Mouse (Mus musculus) right cerebral cortex, postnatal 10 days (tissue): ENCODE data around the gene Kcnd2.

ENCODE experiments used
- DNase-seq, 2 experiments: peaks; one replicate each; pipeline ENCODE4 v3.0.0; 2021; ENCODE audit warnings: low spot score in 2 of 2

Kcnd2 gene

DNA sequence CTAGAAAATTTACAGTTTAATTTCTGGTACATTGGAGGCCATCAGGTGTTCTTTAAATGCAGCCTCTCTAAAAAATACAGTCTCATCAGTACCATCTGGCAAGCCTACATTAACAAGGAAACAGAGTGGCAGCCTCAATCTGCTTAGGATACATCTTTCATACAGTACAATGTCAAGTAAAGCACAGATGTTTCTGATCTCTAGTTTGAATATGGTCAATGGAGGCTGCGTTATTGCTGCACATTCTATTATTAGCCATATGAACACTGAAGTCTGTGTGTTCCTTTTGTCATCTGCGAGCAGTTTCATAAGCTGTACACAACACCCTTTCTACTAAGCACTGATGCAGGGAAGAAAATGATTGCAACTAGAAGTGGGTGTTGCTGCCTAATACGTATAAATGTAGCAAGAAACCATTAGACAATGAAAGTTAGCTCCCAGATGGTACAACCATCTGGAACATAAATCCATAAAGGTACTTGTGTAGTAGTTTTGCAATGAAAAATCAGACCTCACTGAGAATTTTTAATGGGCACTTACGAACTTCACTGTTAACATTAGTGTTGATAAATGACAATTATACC, 209.0 kb downstream of the Kcnd2 start:
- no peak for DNase-seq

DNA sequence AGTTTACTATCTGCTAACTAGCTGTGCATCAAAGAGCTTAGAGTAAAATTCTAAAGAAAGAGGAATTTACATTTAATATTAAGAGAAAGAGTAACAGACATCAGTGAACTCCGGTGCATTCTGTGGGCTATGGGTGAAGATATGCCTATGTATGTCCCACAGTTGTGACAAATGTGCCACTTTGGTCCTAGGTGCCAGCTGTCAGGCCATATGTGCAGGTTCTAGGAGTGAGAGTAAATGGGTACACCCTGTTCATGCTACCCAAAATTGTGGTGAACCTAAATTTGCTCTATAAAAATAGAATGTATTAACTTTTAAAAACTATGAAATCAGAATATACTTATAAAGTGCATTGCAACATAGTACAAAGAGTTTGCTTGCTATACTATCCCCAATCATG, 215.8 kb downstream of the Kcnd2 start:
- no peak for DNase-seq

DNA sequence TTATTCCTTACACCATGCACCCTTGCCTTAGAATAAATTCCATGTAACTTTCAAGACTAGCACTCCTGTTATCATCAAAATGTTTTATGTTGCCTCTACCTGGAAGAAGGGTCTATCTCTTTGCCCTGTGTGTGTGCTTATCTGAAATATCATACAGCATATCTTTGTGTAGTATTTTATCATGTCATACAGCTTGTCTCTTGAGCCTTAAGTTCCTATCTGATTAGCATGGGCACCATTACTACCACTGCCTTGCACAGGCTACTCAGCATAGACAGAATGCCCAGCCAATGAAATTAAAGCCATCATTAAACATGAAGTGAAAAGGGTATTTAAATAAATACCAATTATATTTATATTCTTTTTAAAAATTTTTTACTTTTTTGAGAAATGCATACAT, 249.4 kb downstream of the Kcnd2 start:
- no peak for DNase-seq

DNA sequence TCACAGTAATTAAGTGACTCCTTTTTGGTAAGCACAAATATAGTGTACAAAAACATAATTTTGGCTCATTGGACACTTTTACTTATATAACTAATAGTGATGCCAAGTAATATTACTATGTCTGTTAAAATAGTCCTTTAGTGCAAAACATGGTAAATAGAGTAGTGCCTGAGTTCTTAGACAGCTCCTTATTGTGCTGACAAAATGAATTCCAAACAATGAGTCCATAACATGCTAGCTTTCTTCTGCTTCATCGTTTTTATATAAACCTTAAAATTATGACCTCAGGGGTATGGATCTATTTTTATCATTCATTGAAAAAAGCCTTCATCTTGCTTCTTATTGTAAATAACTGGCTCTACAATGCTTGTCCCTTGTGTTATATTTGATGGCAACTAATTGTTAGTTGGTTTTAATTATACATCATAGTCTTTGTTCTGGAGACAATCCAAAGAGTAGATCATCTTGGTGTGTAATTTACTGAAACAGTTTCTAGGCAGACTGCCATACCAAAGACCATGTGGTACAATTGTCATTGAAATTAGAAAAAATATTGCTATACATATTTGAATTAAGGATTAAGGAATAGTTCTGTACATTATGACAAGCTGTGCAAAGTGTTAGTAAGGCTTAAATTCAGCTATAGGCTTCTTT, 256.7 kb downstream of the Kcnd2 start:
- DNase-seq: no peak

DNA sequence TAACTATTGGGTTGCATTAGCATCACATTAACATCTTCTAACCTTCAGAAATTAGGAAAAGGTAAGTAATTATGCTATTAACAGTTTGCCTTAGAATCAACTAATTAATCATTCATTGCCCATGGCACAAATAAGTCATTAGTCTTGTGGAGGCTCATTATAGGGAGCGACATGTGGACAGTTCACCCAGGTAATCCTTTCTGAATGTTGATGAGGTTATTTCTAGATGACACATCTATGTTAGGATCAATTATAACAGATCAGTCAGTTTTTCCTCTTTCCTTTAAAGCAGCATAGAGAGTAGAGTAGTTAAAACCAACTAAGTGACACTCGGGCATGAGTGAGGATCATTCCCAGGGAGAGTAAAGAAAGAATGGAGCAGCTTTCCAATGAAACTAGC, 267.4 kb downstream of the Kcnd2 start:
- DNase-seq: no peak

DNA sequence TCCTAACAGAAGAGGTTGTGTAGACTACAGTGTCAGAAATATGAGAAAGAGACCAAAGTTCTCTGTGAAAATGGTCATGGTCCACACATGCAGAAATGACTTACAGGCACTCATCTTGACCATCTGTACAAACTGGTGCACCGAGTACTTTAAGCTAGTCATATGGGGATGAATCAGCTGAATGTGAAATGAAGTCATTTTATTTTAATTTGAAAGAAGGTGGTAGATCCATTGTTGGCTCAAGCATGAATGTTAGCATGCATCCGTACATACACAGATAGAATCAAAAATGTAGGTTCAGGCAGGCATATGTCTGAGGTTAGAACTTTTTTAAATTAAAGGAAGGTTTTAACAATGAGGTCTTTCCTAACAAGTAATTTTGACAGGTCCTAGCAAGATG, 273.2 kb downstream of the Kcnd2 start:
- no peak for DNase-seq

DNA sequence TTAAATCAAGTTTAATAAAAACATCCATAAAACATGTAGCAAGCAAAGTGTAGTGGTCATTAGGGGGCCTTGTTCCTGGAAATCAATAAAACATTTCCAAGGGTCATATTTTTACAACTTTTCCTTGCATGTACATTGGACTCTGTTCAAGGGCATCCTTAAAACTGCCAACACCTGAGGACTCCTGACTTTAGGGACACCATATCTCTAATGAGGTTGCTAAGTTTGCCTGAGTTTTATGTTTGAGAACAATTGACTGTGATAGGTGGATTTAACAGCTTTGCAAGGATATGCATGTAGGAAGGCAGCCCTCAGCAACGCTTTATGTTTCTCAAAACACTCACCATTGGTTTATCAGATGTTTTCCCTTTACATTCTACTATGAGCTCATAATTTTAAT, 287.6 kb downstream of the Kcnd2 start:
- no peak for DNase-seq

DNA sequence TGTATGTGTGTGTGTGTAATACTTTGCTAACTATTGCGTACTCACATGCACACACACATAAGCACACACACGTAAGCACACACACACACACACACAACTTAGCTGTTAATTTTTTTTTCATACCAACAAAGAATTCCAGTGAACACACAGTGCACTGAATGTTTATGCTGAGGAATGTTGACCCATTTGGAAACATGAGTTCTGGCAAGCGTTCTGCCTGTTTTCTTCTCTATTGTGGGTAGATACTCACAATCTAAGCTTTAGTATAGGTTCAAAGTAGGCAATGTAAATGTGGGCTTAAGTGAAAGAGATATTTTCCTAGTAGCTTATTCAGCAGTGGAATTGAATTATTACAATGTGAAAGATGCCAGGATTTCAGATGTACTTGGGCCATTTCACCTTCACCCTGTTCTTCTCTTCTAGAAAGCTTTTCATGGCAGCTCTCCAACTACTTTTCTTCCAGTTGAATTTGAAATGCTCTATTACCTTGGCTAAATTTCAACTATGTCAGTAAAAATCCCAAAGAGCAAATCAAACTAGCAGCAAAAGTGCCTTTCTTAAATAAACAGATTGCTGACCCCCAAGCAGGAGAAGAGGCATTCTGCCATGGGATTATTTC, 295.4 kb downstream of the Kcnd2 start:
- no peak for DNase-seq

DNA sequence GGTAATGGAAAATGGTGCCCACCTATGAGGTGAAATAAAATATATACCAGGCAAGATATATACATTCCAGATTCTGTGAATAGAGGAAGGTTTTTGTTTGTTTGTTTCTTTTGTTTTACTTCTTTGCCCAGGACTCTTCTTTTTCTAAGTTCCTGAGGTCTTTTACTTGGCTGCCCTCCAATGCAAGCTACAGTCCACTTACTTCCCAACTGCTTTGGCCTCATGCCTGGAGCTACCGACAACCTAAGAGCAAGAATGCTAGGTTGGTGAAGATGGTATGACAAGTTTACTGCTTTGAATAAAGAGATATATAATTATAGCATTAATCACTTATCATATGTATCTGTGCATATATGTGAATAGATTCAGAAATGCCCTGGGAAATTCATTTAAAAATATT, 305.0 kb downstream of the Kcnd2 start:
- no peak for DNase-seq

DNA sequence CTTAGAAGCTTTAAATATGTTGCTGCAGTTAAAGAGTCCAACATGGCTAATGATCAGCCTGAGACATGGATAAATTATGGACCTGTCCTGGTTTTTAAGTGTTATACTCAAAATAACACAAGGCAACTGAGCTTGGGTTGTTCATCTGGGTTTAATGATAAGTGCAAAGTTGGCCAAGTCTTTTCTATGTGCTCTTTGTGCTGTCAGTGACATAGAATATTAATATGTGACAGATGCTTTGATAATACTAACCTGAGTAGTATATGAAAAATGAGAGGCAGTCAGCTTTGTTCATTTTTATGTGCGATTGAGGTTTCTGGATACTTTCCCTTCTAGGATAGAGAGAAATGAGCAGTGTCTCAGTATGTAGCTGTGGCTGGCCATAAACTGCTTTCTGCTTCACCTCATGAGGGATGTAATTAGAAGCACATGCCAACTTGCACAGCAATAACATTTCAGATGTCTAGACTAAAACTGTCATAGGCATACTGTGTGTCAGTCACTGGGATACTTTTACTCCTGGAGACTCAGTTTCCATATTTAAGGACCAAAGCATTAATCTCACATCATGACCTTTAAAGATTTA, 312.3 kb downstream of the Kcnd2 start:
- no peak for DNase-seq

DNA sequence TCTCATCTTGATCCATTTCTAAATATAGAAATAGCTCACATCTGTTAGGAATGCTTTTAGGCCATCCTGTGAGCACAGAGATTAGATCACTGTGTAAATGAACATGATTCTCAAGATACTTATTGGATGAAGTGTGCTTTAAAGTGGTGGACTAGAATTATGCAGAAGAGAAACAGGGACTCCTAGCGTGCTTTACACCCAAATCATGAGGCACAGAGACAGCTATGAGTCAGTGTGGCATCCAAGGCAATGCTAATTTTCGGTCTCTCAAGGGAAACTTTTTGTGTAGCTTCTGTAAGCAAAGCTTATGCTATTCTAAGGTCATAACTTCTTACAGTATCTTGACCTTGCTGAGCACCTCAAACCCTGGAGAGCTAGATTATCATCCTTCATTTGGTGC, 318.7 kb downstream of the Kcnd2 start:
- no peak for DNase-seq

DNA sequence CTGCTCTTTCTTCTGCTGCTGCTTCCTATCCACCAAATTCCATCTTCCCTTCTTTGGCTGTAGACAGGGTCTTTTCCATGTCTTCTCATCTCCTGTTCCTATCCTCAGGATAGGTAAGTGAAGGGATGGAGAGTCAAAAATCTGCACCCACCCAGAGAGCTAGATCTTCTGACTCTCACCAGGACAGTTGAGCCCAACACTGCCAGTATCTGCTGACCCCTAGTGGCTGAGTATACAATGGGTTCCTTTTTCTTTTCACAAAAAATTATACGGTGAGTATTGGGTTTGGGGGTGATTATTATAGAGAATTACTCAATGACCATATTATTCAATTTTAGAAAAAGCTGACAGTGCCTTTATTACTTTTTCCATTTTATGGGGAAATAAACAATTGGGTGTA, 319.5 kb downstream of the Kcnd2 start:
- DNase-seq: no peak

DNA sequence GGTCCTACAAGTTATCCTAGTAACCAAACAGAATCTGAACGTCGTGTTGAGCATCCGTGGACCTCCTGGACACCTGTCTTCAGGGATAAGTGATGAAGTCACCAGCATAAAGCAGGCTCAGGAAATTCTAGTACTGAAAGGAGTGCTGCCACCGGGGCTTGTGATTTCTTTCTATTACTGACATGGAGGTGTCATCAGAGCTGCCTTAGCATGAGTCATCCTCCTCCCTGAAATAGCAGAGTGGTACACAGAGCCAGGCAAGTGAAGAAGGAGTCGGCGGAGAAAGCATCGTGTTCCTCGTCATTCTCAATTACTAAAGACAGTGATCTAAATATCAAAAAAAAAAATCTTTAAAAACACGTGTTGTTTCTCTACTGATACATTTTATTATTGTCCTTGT, 336.2 kb downstream of the Kcnd2 start:
- peak; percentile 30 to 43 for DNase-seq

DNA sequence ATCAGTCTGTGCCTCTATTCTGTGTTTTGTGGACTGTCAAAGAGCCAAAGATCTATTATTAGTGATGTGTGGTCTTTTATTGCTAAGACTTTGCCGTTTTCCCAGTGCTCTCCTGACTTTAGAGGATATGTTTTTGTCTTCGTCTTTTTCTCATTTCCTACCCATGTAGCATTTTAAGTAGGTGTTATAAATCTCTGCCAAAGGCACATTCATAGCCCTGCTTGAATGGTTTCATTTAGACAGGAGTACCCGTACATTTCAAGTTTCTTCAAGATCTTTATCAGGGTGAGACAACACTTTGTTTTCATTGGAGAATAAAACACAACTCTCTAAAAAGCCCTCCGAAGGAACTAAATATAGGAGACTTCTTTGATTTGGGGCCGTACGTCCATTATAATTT, 355.7 kb downstream of the Kcnd2 start:
- DNase-seq: no peak

DNA sequence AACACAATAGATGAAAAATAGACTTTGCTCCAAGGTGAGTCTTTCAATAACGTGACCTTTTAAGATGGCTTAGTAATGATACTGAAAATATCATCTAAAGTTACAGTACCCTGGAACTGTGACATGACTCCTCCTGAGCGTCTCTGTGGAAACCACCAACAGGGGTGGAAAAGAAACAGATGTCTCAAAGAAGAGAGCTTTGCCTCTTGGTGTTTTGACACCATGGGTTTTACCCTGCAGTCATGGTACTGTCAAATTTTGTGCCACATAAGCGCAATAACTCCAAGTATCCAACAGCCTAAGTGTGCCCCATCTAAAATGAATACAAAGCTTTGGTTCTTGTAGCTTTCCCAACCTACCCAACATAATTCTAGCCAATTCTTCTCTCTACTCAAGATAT, 374.9 kb downstream of the Kcnd2 start:
- DNase-seq: no peak

DNA sequence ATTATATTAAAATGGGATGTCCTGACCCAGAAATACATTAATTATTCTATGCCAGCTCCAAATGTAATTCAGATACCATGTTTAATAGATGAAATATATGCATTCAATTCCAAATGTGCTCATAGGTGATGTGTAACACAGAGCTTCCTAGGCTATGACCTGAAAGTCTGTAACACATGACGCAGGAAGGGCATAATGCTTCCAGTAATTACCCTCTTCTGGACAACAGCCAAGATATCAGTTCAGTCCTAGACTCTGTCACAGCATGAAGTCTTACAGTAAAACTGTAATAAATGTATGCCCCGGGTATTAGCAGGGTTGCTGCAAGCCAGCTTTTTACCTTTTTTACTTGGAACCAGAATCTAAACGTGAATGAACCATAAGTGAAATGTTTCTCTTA, 382.1 kb downstream of the Kcnd2 start:
- DNase-seq: no peak

DNA sequence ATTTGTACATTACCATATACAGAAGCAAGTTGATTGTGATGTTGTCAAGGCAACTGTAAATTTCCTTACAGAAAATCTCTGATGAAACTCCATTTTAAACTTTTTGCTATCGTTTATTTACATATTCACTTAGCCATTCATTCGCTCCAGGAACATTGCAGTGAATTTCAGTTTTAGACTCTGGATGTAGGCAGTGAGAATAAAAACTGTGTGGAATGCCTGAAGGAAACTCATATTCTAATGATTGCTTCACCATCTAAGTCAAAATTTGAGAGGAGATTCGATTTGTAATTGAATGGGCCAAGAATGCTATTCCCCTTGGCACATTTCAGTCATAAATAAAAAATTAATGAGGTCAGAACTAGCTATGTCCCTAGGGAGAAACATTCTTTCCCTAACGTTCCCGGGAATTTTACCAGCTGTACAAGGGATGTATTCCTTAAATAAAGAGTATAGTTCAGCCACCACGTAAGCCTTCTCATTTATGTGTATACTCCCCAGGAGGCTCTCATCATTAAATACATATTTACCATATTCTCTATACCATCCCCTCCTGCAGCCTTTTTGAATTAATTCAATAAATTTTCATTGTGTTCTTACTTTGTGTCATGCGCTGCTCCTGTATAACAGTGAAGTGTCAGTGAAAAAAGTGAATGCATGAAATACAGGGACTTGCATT, 394.2 kb downstream of the Kcnd2 start:
- DNase-seq: no peak

DNA sequence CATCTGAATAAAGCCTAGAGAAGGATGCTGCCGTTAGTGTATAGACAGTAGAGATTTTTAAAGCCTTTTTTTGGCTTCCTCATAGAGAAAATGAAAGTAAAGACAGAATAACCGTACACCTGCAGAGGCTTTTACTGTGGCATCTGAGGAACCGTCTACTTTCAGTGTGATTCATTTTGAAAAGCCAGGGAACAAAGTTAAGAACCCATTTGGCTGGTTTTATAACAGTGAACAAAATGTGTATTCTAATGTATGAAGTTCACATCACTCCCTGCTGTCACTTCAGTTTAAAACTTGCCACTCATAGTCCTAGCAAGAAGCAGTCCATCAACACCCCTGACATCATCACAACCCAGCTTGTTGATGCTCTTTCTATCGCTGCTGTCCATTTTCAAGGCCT, 414.7 kb downstream of the Kcnd2 start:
- DNase-seq: no peak

DNA sequence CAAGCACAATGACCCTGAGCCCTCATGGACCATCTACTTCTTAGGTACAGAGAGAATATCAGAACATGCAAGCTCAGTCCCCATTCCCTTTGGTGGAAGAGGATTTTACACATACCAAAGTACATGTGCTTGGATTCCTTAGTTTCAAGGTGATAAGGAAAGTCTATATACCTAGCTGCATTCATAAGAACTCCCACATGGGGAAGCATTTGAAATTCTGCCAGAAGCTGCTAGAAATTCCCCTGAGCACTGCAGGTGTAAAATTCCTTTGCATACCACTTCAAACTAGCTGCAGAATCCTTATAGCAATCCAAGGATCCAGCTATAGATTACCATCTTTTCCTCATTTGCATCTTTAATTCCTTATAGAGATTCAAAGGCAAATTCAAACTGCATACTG, 440.4 kb downstream of the Kcnd2 start:
- DNase-seq: no peak

DNA sequence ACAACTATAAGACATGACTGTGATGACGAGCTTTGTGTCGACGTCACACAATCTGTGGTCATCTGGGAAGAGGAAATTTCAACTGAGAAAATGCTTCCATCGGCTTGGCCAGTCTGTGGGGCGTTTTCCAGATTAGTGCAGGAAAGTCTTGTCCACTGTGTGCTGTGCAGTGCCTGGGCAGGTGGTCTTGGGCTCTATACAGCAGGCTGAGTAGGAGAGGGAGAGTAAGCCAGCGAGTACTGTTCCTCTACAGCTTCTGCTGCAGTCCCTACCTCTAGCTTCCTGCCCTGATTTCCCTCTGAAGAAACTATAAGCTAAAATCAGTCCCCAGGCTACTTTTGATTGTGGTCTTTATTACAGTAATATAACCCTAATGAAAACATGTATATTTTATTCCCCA, 448.8 kb downstream of the Kcnd2 start:
- no peak for DNase-seq

DNA sequence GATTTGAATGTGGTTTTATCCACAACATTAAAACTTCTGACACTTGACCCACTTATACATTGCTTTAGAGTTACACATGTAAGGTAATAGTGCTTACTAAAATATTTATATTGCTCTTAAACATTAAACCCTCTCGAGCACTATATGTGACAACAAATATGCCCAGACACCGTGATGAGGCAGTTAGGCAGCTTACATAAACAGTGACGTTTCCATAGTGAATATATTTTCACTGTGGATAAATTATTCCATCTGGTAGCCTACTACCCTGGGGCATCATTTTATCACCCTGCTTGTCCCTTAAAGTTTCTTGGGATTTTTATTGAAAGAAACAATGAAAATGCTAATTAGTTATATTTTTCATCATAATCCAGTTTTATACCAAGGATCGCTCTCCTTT, 449.3 kb downstream of the Kcnd2 start:
- no peak for DNase-seq

DNA sequence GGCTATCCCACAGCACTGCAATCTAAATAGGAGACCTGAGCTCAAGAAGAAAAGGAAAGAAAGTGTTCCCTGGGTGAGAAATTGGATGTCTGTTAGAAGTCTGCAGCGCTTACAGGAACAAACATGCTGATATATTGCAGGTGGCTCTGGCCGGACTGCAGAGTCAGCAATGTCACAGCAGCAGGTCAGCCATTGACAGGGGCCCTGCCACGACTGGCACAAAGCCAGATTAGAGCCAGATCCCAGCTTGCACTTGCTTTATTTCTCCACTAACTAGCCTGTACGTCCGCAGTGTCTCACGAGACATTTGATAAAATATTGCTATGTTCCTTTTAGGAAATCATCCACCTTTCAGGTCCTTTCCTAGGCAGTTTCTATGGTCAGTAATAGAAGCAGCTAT, 468.9 kb downstream of the Kcnd2 start:
- no peak for DNase-seq

DNA sequence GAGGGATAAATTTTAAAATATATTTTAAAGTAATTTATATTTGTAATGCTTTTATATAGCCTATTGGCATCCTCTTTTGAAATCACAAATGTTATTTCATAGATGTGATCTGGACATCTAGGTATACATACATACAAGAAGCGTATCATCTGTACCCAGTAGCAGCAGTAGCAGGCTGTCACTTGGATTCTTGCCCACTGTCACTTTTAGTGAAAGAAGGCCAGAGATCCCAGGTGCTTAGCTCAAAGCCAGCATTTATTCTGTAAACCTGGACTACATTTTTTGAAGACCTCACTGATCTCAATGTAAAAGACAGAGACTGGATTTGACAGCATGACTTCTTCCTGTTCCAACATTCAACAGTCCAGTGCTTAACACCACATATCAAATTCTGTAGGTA, 471.1 kb downstream of the Kcnd2 start:
- DNase-seq: no peak
